Mouse (Mus musculus) lung, embryonic 14.5 days (tissue): ENCODE results near the gene Arhgap8. TPM values are rescaled to one million over a fixed set of nuclear protein-coding genes. Genes with fewer than 3 reads are reported as not detected.
A peak's percentile ranks its signal among the peaks of the same experiment; 100 is the strongest.
"Not testable (repeated sequence)": the region's sequence is repeated elsewhere in the genome, so short reads cannot be mapped to it uniquely, and the experiment has no call there.

Experiments
- ATAC-seq: fragments of 200-750 bp; cut with Nextera tagmentation; 2 replicates; pipeline ENCODE4 v1.8.0; 2017; ENCODE audit warnings: mild to moderate bottlenecking, moderate TSS enrichment, moderate library complexity; ENCODE audit not compliant: insufficient read depth
- DNase-seq: peaks from one replicate; pipeline ENCODE4 v3.0.0-alpha.2; 2015
- H3K27ac ChIP-seq: fragments of 300-500 bp; sonication (generic); 2 replicates; pipeline ENCODE4 v1.5.1; 2014; ENCODE audit warnings: low read depth, mild to moderate bottlenecking, moderate library complexity
- H3K27me3 ChIP-seq: fragments of 300-500 bp; sonication (generic); 2 replicates; pipeline ENCODE4 v1.6.1; 2014; ENCODE audit warnings: low read length, control low read depth; ENCODE audit not compliant: insufficient read depth
- H3K36me3 ChIP-seq: fragments of 300-500 bp; sonication (generic); 2 replicates; pipeline ENCODE4 v1.6.1; 2014; ENCODE audit warnings: control low read depth; ENCODE audit not compliant: insufficient read depth
- H3K4me1 ChIP-seq: fragments of 300-500 bp; sonication (generic); 2 replicates; pipeline ENCODE4 v1.6.1; 2014; ENCODE audit warnings: antibody characterized with exemption, control low read depth; ENCODE audit not compliant: insufficient read depth
- H3K4me2 ChIP-seq: fragments of 300-500 bp; sonication (generic); 2 replicates; pipeline ENCODE4 v1.6.1; 2014; ENCODE audit warnings: mild to moderate bottlenecking
- H3K4me3 ChIP-seq: fragments of 300-500 bp; sonication (generic); 2 replicates; pipeline ENCODE4 v1.5.1; 2014; ENCODE audit warnings: low read depth, low read length
- H3K9ac ChIP-seq: fragments of 300-500 bp; sonication (generic); 2 replicates; pipeline ENCODE4 v1.6.1; 2014
- H3K9me3 ChIP-seq: fragments of 300-500 bp; sonication (generic); 2 replicates; pipeline ENCODE4 v1.6.1; 2016; ENCODE audit warnings: low read depth, low read length, control low read depth
- CTCF ChIP-seq: IDR thresholded peaks from 2 replicates; pipeline ENCODE4 v1.5.1; 2016; ENCODE audit warnings: antibody characterized with exemption, low read depth
- WGBS: fragments of 180-500 bp; shearing (Covaris S2); extraction: QIAGEN DNeasy Blood & Tissue Kit; methylation state at CpG from one replicate; pipeline ENCODE4 v1.1.7; 2014; 5-methylcytosine and 5-hydroxymethylcytosine counted together
- polyA plus RNA-seq: library from polyadenylated mRNA; unstranded; fragments of >200 nt; fragmentation: Nextera tagmentation; extraction: Ambion mirVana; gene quantifications from 2 replicates; pipeline ENCODE4 v1.2.1, GENCODE M21; 2014

Gene Arhgap8
- polyA plus RNA-seq, 1 experiment from 2014 or later: 18.1 TPM

GRCm38 (mm10) chr15:84720291-84721204 lies 696 bp downstream of the Arhgap8 start:
- 5% methylated on average over 33 of the region's 33 CpGs for WGBS
- Histone ChIP-seq H3K36me3 (no peaks in the 10 kb centered on the region), H3K9ac (peak overlapping the region; percentile 52), H3K4me2 (peak overlapping the region; percentile 86), H3K9me3 (no peaks in the 10 kb centered on the region), H3K27me3 (0 out of 2 replicates have a peak, but pooled peaks cover 5% of the 10 kb centered on the region), H3K4me1 (peaks cover 6% of the 10 kb centered on the region), H3K4me3 (peak overlapping the region; percentile 48), H3K27ac (peak overlapping the region; percentile 90)
- TF ChIP-seq CTCF: no peak
- DNase-seq (peak; percentile 73), ATAC-seq (peak; percentile 73)

- not testable (repeated sequence) for ATAC-seq
Observed at GRCm38 (mm10) chr15:84723656-84724055, 3.8 kb downstream of the Arhgap8 start.

GRCm38 (mm10) chr15:84724199-84724598 lies 4.3 kb downstream of the Arhgap8 start:
- Histone ChIP-seq H3K27me3 (0 out of 2 replicates have a peak, but pooled peaks cover 2% of the 10 kb centered on the region), H3K4me3 (no peak overlapping the region), H3K36me3 (no peaks in the 10 kb centered on the region), H3K4me1 (peaks cover 6% of the 10 kb centered on the region), H3K27ac (peak overlapping the region; percentile 9; the same call in 1 of the 2 replicates), H3K9ac (no peak overlapping the region), H3K9me3 (no peaks in the 10 kb centered on the region), H3K4me2 (no peak overlapping the region)
- DNase-seq (peak; percentile 76), ATAC-seq (0 out of 2 replicates have a peak, but pooled peaks have one; percentile 16)
- no peak for TF ChIP-seq CTCF
- 49% methylated on average over 4 of the region's 4 CpGs for WGBS

More at GRCm38 (mm10) chr15:84723656-84724055, 3.8 kb downstream of the Arhgap8 start:
- not testable (repeated sequence) for H3K9ac ChIP-seq, H3K36me3 ChIP-seq, DNase-seq, H3K4me1 ChIP-seq, H3K4me2 ChIP-seq, H3K9me3 ChIP-seq, H3K4me3 ChIP-seq, H3K27me3 ChIP-seq
- 90% methylated on average over 1 of the region's 1 CpGs for WGBS
- H3K27ac ChIP-seq: peak overlapping the region; percentile 0; the same call in 1 of the 2 replicates

- no peaks in the 10 kb centered on the region for H3K4me1 ChIP-seq
- H3K9ac ChIP-seq: no peak overlapping the region
- no peak overlapping the region for H3K4me3 ChIP-seq
- no peak overlapping the region for H3K4me2 ChIP-seq
- no peak for TF ChIP-seq CTCF
- H3K36me3 ChIP-seq: no peaks in the 10 kb centered on the region
- ATAC-seq: no peak
- H3K27me3 ChIP-seq: no peaks in the 10 kb centered on the region
- WGBS: 74% methylated on average over 6 of the region's 6 CpGs
- DNase-seq: no peak
- H3K9me3 ChIP-seq: no peaks in the 10 kb centered on the region
- H3K27ac ChIP-seq: no peak overlapping the region
Observed at GRCm38 (mm10) chr15:84729685-84730084, 9.8 kb downstream of the Arhgap8 start.

- WGBS: 43% methylated on average over 1 of the region's 1 CpGs
- no peak overlapping the region for H3K27ac ChIP-seq
- H3K4me2 ChIP-seq: no peak overlapping the region
- ATAC-seq: no peak
- no peaks in the 10 kb centered on the region for H3K36me3 ChIP-seq
- H3K4me1 ChIP-seq: no peaks in the 10 kb centered on the region
- DNase-seq: peak; percentile 27
- no peak for TF ChIP-seq CTCF
- H3K4me3 ChIP-seq: no peak overlapping the region
- no peaks in the 10 kb centered on the region for H3K9me3 ChIP-seq
- no peaks in the 10 kb centered on the region for H3K27me3 ChIP-seq
- H3K9ac ChIP-seq: no peak overlapping the region
Observed at GRCm38 (mm10) chr15:84730893-84731292, 11.0 kb downstream of the Arhgap8 start.

DNA sequence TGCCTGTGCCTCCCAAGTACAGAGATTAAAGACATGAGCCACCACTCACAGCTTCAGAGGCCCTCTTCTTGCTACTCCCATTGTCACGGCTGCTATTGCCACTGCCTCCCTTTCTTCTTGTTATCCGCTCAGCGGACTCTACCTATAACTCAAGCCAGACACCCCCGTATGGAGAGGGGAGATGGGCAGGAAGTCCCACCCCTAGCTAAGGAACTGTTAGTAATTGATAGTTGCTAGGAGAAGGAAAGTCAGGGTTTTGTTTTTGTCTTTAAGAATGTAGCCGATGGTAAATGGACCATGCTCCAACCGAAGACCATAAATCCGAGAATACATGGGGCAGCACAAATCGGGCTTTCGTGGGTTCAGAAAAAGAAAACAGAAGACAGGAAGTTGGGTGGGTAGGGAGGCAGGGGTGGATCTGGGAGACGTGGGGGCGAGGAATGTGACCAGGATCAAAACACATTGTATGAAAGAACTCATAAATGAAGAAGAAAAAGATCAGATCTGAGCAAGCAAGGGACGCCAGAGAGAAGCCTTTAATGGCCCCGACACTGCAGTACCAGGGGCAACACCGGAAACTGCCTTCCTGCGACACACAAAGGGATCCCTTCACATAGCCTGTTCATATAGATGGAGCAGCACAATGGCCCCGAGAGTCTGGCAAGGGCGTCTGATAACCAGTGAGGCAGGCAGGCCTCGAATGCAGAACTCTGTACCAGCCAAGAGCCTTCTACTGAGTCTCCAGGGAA lies 12.0 kb downstream of the Arhgap8 start:
- no peaks in the 10 kb centered on the region for H3K27me3 ChIP-seq
- no peak overlapping the region for H3K9ac ChIP-seq
- no peaks in the 10 kb centered on the region for H3K4me1 ChIP-seq
- WGBS: 62% methylated on average over 18 of the region's 18 CpGs
- DNase-seq (no peak), ATAC-seq (no peak)
- H3K27ac ChIP-seq: no peak overlapping the region
- no peak overlapping the region for H3K4me2 ChIP-seq
- H3K9me3 ChIP-seq: no peaks in the 10 kb centered on the region
- 0 out of 2 replicates have a peak, but pooled peaks cover 3% of the 10 kb centered on the region for H3K36me3 ChIP-seq
- no peak for TF ChIP-seq CTCF
- H3K4me3 ChIP-seq: no peak overlapping the region

DNA sequence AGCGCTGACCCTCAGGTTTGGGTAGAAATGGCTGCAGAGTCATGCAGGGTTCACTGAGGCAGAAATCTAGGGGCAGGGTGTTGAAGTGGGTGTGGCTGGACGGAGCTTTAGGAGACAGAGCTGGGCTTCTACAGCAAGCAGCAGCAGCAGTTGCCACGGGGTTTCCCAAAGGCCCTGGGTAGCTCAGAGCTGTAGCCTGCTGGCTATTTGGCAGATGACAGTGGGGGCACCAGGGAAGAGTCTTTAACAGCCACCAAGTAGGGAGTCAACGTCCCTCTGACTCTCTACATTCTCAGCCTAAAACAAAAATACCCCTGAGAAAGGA lies 12.5 kb downstream of the Arhgap8 start:
- ATAC-seq (no peak), DNase-seq (no peak)
- Histone ChIP-seq H3K4me1 (no peaks in the 10 kb centered on the region), H3K27me3 (no peaks in the 10 kb centered on the region), H3K9ac (no peak overlapping the region), H3K9me3 (no peaks in the 10 kb centered on the region), H3K36me3 (0 out of 2 replicates have a peak, but pooled peaks cover 3% of the 10 kb centered on the region), H3K27ac (no peak overlapping the region), H3K4me3 (no peak overlapping the region), H3K4me2 (no peak overlapping the region)
- 68% methylated on average over 4 of the region's 4 CpGs for WGBS
- TF ChIP-seq CTCF: no peak
